Mouse (Mus musculus): ENCODE measurements at regions not wholly inside any gene's neighbourhood (a gene's known extent, or its start where the extent isn't known, plus 50 kb on each side); places are given as distances from the start of the nearest gene placed in this dataset.

DNA sequence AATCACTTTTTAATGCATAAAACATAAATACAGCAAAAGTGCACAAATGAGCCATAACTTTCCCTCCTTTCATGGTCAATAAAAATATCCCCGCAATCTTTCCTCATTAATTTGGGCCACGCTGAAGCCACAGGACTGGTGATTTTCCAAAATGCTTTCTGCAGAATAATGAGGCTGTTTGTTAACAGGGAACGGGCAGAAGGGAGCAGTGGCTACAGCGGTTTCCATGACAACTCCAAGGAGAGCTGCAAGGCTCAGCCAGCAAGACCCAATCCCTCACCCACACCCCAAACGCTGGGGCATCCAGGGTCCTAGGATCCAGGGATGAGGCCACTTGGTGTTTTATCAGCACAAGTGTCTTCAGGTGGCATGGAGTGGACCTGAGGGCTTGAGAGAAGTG, 248.2 kb upstream of the Kcnab2 start:
- no peaks in the 10 kb centered on the region for H3K27me3 ChIP-seq
- ATAC-seq (no peak), DNase-seq (ENCODE audit: low read depth, low spot score) (no peak)
- ChIA-PET CTCF (no interaction called here), POLR2A (no interaction called here)
- in situ Hi-C loops (cut with MboI; ENCODE audit: low pct_unique_long_range_greater_than_20kb), result no loop called here
- TF ChIP-seq CTCF (IDR thresholded peaks at IDR 0.05), result no peak

DNA sequence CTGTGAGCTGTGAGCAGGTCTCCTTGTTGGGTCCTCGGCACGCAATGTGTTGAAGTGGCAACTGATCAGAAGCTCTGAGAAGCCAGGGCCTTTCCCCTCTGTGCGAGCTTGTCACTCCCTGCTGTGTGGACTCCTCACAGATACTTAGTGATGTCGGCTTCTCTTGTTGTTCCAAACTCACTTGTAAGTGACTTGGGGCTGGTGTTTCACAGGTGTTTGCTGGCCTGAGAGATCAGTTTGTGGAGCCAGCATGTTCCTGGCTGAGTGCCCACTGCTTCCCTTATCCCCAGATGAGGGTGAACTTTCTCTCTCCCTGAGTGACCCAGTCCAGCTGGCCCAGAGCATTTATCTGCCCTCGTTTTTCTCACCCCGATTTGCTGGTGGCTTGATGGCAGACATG, 247.8 kb upstream of the Kcnab2 start:
- ChIA-PET POLR2A (no interaction called here), CTCF (no interaction called here)
- DNase-seq (ENCODE audit: low read depth, low spot score), result no peak
- ATAC-seq, result no peak
- no peaks in the 10 kb centered on the region for H3K27me3 ChIP-seq
- in situ Hi-C loops (cut with MboI; ENCODE audit: low pct_unique_long_range_greater_than_20kb), result no loop called here
- TF ChIP-seq CTCF (IDR thresholded peaks at IDR 0.05), result no peak

- ATAC-seq (no peak), DNase-seq (ENCODE audit: low read depth, low spot score) (no peak)
- in situ Hi-C loops (cut with MboI; ENCODE audit: low pct_unique_long_range_greater_than_20kb), result no loop called here
- no peak for TF ChIP-seq CTCF (IDR thresholded peaks at IDR 0.05)
- ChIA-PET POLR2A (no interaction called here), CTCF (no interaction called here)
- no peaks in the 10 kb centered on the region for H3K27me3 ChIP-seq
Measured at GRCm38 (mm10) chr4:152724741-152725140, 247.1 kb upstream of the Kcnab2 start.

- ChIA-PET CTCF (no interaction called here), POLR2A (no interaction called here)
- TF ChIP-seq CTCF (IDR thresholded peaks at IDR 0.05), result no peak
- no peaks in the 10 kb centered on the region for H3K27me3 ChIP-seq
- DNase-seq (ENCODE audit: low read depth, low spot score) (no peak), ATAC-seq (no peak)
- in situ Hi-C loops (cut with MboI; ENCODE audit: low pct_unique_long_range_greater_than_20kb), result no loop called here
Measured at GRCm38 (mm10) chr4:152724026-152724425, 246.4 kb upstream of the Kcnab2 start.

DNA sequence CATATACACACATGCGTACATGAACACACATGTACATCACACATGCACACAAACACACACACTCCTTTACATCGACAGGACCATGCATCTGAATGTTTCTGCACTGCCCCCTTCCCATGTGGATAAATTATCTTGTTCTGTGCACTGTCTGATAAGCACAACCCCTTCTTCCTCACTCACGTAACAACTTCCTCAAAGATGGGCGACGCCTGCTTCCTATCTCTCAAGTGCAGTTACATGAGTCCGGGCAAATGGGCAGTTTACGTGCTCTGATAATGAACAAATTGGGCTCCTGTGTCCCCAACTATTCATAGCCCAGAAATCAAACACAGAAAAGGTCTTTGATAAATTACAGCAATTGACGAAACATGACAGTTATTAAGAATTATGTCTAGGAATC, 242.9 kb upstream of the Kcnab2 start:
- H3K27me3 ChIP-seq, result no peaks in the 10 kb centered on the region
- TF ChIP-seq CTCF (IDR thresholded peaks at IDR 0.05), result no peak
- in situ Hi-C loops (cut with MboI; ENCODE audit: low pct_unique_long_range_greater_than_20kb), result no loop called here
- ATAC-seq (no peak), DNase-seq (ENCODE audit: low read depth, low spot score) (no peak)
- ChIA-PET POLR2A (no interaction called here), CTCF (no interaction called here)

DNA sequence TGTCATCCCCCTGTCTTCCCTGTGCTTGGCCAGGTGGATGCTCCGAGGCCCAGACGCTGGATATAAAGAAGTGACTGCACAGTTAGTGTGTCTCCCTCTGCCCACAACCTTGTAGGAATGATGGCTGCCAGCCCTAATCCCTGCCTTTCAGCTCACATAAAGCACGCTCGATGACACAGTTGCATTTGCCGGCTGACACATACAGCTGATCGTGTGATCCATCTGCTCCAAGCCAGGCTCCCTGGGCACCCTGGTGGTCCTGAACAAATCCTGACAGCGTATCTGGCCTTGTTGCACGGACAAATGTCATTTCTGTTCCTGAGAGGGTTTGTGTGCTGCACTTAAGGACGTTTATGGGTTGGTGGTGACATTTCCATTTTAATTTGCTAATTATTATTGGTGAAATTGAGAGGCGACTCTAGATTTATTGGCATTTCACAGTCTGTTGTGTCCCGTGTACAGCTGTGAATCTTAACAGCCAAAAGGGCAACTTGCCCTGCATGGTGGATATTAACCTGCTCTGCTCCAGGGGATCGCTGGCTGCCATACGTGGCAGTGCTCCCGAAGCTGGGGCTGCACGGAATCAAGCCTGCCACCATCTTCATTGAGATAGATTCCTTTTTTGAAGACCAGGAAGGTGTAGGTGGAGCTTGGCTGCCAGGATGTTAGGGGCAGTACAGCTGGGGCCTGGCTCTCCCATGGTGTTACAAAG, 241.9 kb upstream of the Kcnab2 start:
- ATAC-seq (no peak), DNase-seq (ENCODE audit: low read depth, low spot score) (no peak)
- CTCF ChIA-PET, result no interaction called here
- no peaks in the 10 kb centered on the region for H3K27me3 ChIP-seq
- in situ Hi-C loops (cut with MboI; ENCODE audit: low pct_unique_long_range_greater_than_20kb), result no loop called here
- no peak for TF ChIP-seq CTCF (IDR thresholded peaks at IDR 0.05)
- POLR2A ChIA-PET, result no interaction called here

GRCm38 (mm10) chr4:152710339-152710738, 232.7 kb upstream of the Kcnab2 start:
- no peak for TF ChIP-seq CTCF (IDR thresholded peaks at IDR 0.05)
- ChIA-PET POLR2A (no interaction called here), CTCF (no interaction called here)
- no peak for ATAC-seq
- in situ Hi-C loops (cut with MboI; ENCODE audit: low pct_unique_long_range_greater_than_20kb), result no loop called here
- no peak for DNase-seq (ENCODE audit: low read depth, low spot score)
- H3K27me3 ChIP-seq, result no peaks in the 10 kb centered on the region

DNA sequence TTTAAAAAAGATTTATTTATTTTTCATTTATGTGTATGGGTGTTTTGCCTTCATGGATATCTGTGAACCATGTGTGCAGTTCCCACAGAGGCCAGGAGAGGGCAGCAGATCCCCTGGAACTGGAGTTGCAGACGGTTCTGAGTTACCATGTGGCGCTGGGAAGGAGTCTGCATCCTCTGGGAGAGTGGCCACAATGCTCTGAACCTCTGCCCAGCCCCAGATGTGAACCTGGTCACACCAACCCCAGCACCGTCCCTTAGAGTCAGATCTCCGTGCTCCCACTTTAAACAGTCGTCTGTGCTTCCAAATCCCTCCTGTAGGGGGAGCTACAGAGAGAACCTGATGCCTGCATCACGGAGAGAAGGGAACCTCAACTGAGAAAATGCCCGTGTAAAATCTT, 222.5 kb upstream of the Kcnab2 start:
- TF ChIP-seq CTCF (IDR thresholded peaks at IDR 0.05), result no peak
- ATAC-seq, result no peak
- no peaks in the 10 kb centered on the region for H3K27me3 ChIP-seq
- in situ Hi-C loops (cut with MboI; ENCODE audit: low pct_unique_long_range_greater_than_20kb), result no loop called here
- ChIA-PET POLR2A (no interaction called here), CTCF (no interaction called here)
- no peak for DNase-seq (ENCODE audit: low read depth, low spot score)

GRCm38 (mm10) chr4:152697247-152697960, 219.7 kb upstream of the Kcnab2 start:
- DNase-seq (ENCODE audit: low read depth, low spot score) (no peak), ATAC-seq (no peak)
- TF ChIP-seq CTCF (IDR thresholded peaks at IDR 0.05), result no peak
- CTCF ChIA-PET, result no interaction called here
- POLR2A ChIA-PET, result no interaction called here
- no peaks in the 10 kb centered on the region for H3K27me3 ChIP-seq
- in situ Hi-C loops (cut with MboI; ENCODE audit: low pct_unique_long_range_greater_than_20kb), result no loop called here

DNA sequence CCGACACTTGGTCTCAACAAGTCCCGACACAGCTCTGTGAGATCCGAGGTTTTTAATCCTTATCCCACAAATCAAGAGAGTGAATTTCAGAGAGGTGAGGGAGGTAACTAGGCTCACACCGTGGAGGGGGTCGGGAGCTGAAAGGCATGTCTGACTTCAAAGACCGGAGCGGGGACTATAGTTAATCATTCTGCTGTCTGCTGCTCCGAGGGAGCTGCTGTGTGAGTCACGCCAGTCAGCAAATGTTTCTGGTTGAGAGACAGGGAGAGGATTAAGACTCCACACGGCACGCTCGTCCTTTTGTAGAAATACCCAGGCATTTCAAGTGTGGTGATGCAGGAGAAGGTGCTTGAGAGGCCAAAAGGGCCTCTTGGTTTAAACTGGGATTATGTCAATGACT, 214.1 kb upstream of the Kcnab2 start:
- in situ Hi-C loops (cut with MboI; ENCODE audit: low pct_unique_long_range_greater_than_20kb), result no loop called here
- ATAC-seq (no peak), DNase-seq (ENCODE audit: low read depth, low spot score) (peak; percentile 1)
- CTCF ChIA-PET, result no interaction called here
- H3K27me3 ChIP-seq, result no peaks in the 10 kb centered on the region
- POLR2A ChIA-PET, result no interaction called here
- TF ChIP-seq CTCF (IDR thresholded peaks at IDR 0.05), result no peak

GRCm38 (mm10) chr4:152691302-152691701, 213.6 kb upstream of the Kcnab2 start:
- no peaks in the 10 kb centered on the region for H3K27me3 ChIP-seq
- ChIA-PET POLR2A (no interaction called here), CTCF (no interaction called here)
- no peak for TF ChIP-seq CTCF (IDR thresholded peaks at IDR 0.05)
- ATAC-seq (no peak), DNase-seq (ENCODE audit: low read depth, low spot score) (no peak)
- in situ Hi-C loops (cut with MboI; ENCODE audit: low pct_unique_long_range_greater_than_20kb), result no loop called here

GRCm38 (mm10) chr4:152690766-152691165, 213.1 kb upstream of the Kcnab2 start:
- POLR2A ChIA-PET, result no interaction called here
- in situ Hi-C loops (cut with MboI; ENCODE audit: low pct_unique_long_range_greater_than_20kb), result no loop called here
- H3K27me3 ChIP-seq, result no peaks in the 10 kb centered on the region
- no peak for TF ChIP-seq CTCF (IDR thresholded peaks at IDR 0.05)
- DNase-seq (ENCODE audit: low read depth, low spot score), result no peak
- no peak for ATAC-seq
- CTCF ChIA-PET, result no interaction called here
